Mouse (Mus musculus) intestine, embryonic 15.5 days (tissue): ENCODE measurements around the gene Mtx1. TPM values are rescaled to one million over a fixed set of nuclear protein-coding genes. Genes with fewer than 3 reads are reported as not detected.

Experiments
- ATAC-seq: fragments of 200-750 bp; cut with Nextera tagmentation; 2 replicates; pipeline ENCODE4 v1.8.0; 2017; ENCODE audit warnings: moderate TSS enrichment, moderate library complexity
- H3K27ac ChIP-seq: fragments of 300-500 bp; sonication (generic); 2 replicates; pipeline ENCODE4 v1.5.1; 2015; ENCODE audit warnings: mild to moderate bottlenecking, inconsistent platforms
- H3K27me3 ChIP-seq: fragments of 300-500 bp; sonication (generic); replicated peaks from 2 replicates; pipeline ENCODE4 v1.6.1; 2015; ENCODE audit warnings: inconsistent platforms
- H3K36me3 ChIP-seq: fragments of 300-500 bp; sonication (generic); 2 replicates; pipeline ENCODE4 v1.6.1; 2015; ENCODE audit warnings: inconsistent platforms
- H3K4me1 ChIP-seq: fragments of 300-500 bp; sonication (generic); replicated peaks from 2 replicates; pipeline ENCODE4 v1.6.1; 2015; ENCODE audit warnings: inconsistent platforms
- H3K4me2 ChIP-seq: fragments of 300-500 bp; sonication (generic); replicated peaks from 2 replicates; pipeline ENCODE4 v1.6.1; 2015; ENCODE audit warnings: mild to moderate bottlenecking, inconsistent platforms
- H3K4me3 ChIP-seq: fragments of 300-500 bp; sonication (generic); replicated peaks from 2 replicates; pipeline ENCODE4 v1.5.1; 2015; ENCODE audit warnings: inconsistent platforms
- H3K9ac ChIP-seq: fragments of 300-500 bp; sonication (generic); 2 replicates; pipeline ENCODE4 v1.6.1; 2015; ENCODE audit warnings: inconsistent platforms
- H3K9me3 ChIP-seq: fragments of 300-500 bp; sonication (generic); 2 replicates; pipeline ENCODE4 v1.6.1; 2016; ENCODE audit warnings: inconsistent platforms
- WGBS: fragments of 180-500 bp; shearing (Covaris S2); methylation state at CpG from one replicate; pipeline ENCODE4 v1.1.7; 2015; 5-methylcytosine and 5-hydroxymethylcytosine counted together
- polyA plus RNA-seq: library from polyadenylated mRNA; unstranded; fragments of >200 nt; fragmentation: Nextera tagmentation; extraction: Ambion mirVana; gene quantifications from 2 replicates; pipeline ENCODE4 v1.2.1, GENCODE M21; 2015

Mtx1 gene
- polyA plus RNA-seq, 1 experiment from 2014 or later, result 214 TPM

GRCm38 (mm10) chr3:89209731-89210130 is 17.2 kb downstream of the Mtx1 start:
- Histone ChIP-seq H3K4me3 (no peak overlapping the region), H3K27me3 (no peaks in the 10 kb centered on the region), H3K9me3 (no peaks in the 10 kb centered on the region), H3K27ac (no peak overlapping the region), H3K9ac (no peak overlapping the region), H3K4me1 (peaks cover 8% of the 10 kb centered on the region), H3K4me2 (no peak overlapping the region), H3K36me3 (peaks cover 42% of the 10 kb centered on the region)
- no peak for ATAC-seq
- 88% methylated on average over 7 of the region's 7 CpGs for WGBS

GRCm38 (mm10) chr3:89208736-89209135 is 18.2 kb downstream of the Mtx1 start:
- Histone ChIP-seq H3K9ac (no peak overlapping the region), H3K27ac (no peak overlapping the region), H3K36me3 (peaks cover 45% of the 10 kb centered on the region), H3K4me1 (peaks cover 7% of the 10 kb centered on the region), H3K9me3 (no peaks in the 10 kb centered on the region), H3K27me3 (no peaks in the 10 kb centered on the region), H3K4me2 (no peak overlapping the region), H3K4me3 (no peak overlapping the region)
- 86% methylated on average over 6 of the region's 6 CpGs for WGBS
- no peak for ATAC-seq

GRCm38 (mm10) chr3:89208075-89208657 is 18.7 kb downstream of the Mtx1 start:
- Histone ChIP-seq H3K9me3 (no peaks in the 10 kb centered on the region), H3K36me3 (peaks cover 45% of the 10 kb centered on the region), H3K4me2 (no peak overlapping the region), H3K4me3 (no peak overlapping the region), H3K27ac (no peak overlapping the region), H3K4me1 (peaks cover 10% of the 10 kb centered on the region), H3K9ac (no peak overlapping the region), H3K27me3 (no peaks in the 10 kb centered on the region)
- ATAC-seq, result no peak
- WGBS, result 87% methylated on average over 13 of the region's 13 CpGs

GRCm38 (mm10) chr3:89206695-89207094 is 20.2 kb downstream of the Mtx1 start:
- H3K4me3 ChIP-seq, result no peak overlapping the region

GRCm38 (mm10) chr3:89206079-89206478 is 20.8 kb downstream of the Mtx1 start:
- no peak for ATAC-seq
- Histone ChIP-seq H3K27me3 (no peaks in the 10 kb centered on the region), H3K4me1 (peaks cover 4% of the 10 kb centered on the region), H3K27ac (no peak overlapping the region), H3K4me3 (no peak overlapping the region), H3K36me3 (peaks cover 44% of the 10 kb centered on the region), H3K4me2 (no peak overlapping the region), H3K9me3 (no peaks in the 10 kb centered on the region), H3K9ac (no peak overlapping the region)
- 92% methylated on average over 7 of the region's 7 CpGs for WGBS

More at GRCm38 (mm10) chr3:89206695-89207094, 20.2 kb downstream of the Mtx1 start:
- H3K9ac ChIP-seq, result no peak overlapping the region
- peaks cover 4% of the 10 kb centered on the region for H3K4me1 ChIP-seq
- H3K9me3 ChIP-seq, result no peaks in the 10 kb centered on the region
- H3K27me3 ChIP-seq, result no peaks in the 10 kb centered on the region
- H3K27ac ChIP-seq, result no peak overlapping the region
- H3K36me3 ChIP-seq, result peaks cover 45% of the 10 kb centered on the region
- H3K4me2 ChIP-seq, result no peak overlapping the region
- ATAC-seq, result no peak
- 82% methylated on average over 2 of the region's 2 CpGs for WGBS

- peak overlapping the region; percentile 48 for H3K4me3 ChIP-seq
- ATAC-seq, result peak; percentile 15; the same call in 1 of the 2 replicates
- peaks cover 22% of the 10 kb centered on the region for H3K36me3 ChIP-seq
- H3K9me3 ChIP-seq, result no peaks in the 10 kb centered on the region
- peak overlapping the region; percentile 39 for H3K9ac ChIP-seq
- H3K4me1 ChIP-seq, result peaks cover 4% of the 10 kb centered on the region
- 35% methylated on average over 5 of the region's 5 CpGs for WGBS
- no peaks in the 10 kb centered on the region for H3K27me3 ChIP-seq
- no peak overlapping the region for H3K27ac ChIP-seq
- H3K4me2 ChIP-seq, result peak overlapping the region; percentile 68
These were observed 23.8 kb downstream of the Mtx1 start for GRCm38 (mm10) chr3:89203142-89203514.

- Histone ChIP-seq H3K4me2 (peak within 1 kb of the TSS; percentile 68), H3K36me3 (peaks cover 18% of the 10 kb centered on the region), H3K4me1 (peaks cover 4% of the 10 kb centered on the region), H3K27me3 (no peaks in the 10 kb centered on the region), H3K4me3 (peak within 1 kb of the TSS; percentile 48), H3K27ac (no peak within 1 kb of the TSS), H3K9ac (peak within 1 kb of the TSS; percentile 39), H3K9me3 (no peaks in the 10 kb centered on the region)
- WGBS, result 25% methylated on average over 13 of the region's 13 CpGs
- peak; percentile 92 for ATAC-seq
These were observed 24.4 kb downstream of the Mtx1 start, which contains the start of gene Gba for GRCm38 (mm10) chr3:89202253-89203141. TSS of gene Gba (plus strand) at chr3:89202928.

- H3K4me1 ChIP-seq, result peaks cover 12% of the 10 kb centered on the region
These were observed 27.0 kb downstream of the Mtx1 start for GRCm38 (mm10) chr3:89199839-89200238.

GRCm38 (mm10) chr3:89195979-89196877 is 30.7 kb downstream of the Mtx1 start:
- no peaks in the 10 kb centered on the region for H3K27me3 ChIP-seq
- H3K4me2 ChIP-seq, result peak overlapping the region; percentile 73
- 8% methylated on average over 33 of the region's 33 CpGs for WGBS
- peak overlapping the region; percentile 78 for H3K27ac ChIP-seq
- peak overlapping the region; percentile 58 for H3K9ac ChIP-seq
- H3K4me3 ChIP-seq, result peak overlapping the region; percentile 45
- peak; percentile 98 for ATAC-seq
- peaks cover 8% of the 10 kb centered on the region; the same call in 1 of the 2 replicates for H3K4me1 ChIP-seq
- no peaks in the 10 kb centered on the region for H3K36me3 ChIP-seq
- no peaks in the 10 kb centered on the region for H3K9me3 ChIP-seq

More at GRCm38 (mm10) chr3:89199839-89200238, 27.0 kb downstream of the Mtx1 start:
- Histone ChIP-seq H3K9ac (no peak overlapping the region), H3K4me2 (no peak overlapping the region), H3K4me3 (no peak overlapping the region), H3K27me3 (no peaks in the 10 kb centered on the region), H3K9me3 (no peaks in the 10 kb centered on the region), H3K36me3 (0 out of 2 replicates have a peak, but pooled peaks cover 3% of the 10 kb centered on the region), H3K27ac (no peak overlapping the region)
- ATAC-seq, result no peak
- WGBS, result 78% methylated on average over 3 of the region's 3 CpGs

GRCm38 (mm10) chr3:89193853-89194252 is 33.0 kb downstream of the Mtx1 start:
- Histone ChIP-seq H3K27ac (no peak overlapping the region), H3K4me1 (peaks cover 8% of the 10 kb centered on the region; the same call in 1 of the 2 replicates), H3K27me3 (no peaks in the 10 kb centered on the region), H3K4me2 (no peak overlapping the region), H3K4me3 (no peak overlapping the region), H3K9me3 (no peaks in the 10 kb centered on the region), H3K36me3 (no peaks in the 10 kb centered on the region), H3K9ac (no peak overlapping the region)
- 89% methylated on average over 2 of the region's 2 CpGs for WGBS
- no peak for ATAC-seq

GRCm38 (mm10) chr3:89193351-89193750 is 33.5 kb downstream of the Mtx1 start:
- Histone ChIP-seq H3K27ac (no peak overlapping the region), H3K9me3 (no peaks in the 10 kb centered on the region), H3K36me3 (no peaks in the 10 kb centered on the region), H3K9ac (no peak overlapping the region), H3K27me3 (no peaks in the 10 kb centered on the region), H3K4me3 (no peak overlapping the region), H3K4me1 (peaks cover 8% of the 10 kb centered on the region; the same call in 1 of the 2 replicates), H3K4me2 (no peak overlapping the region)
- ATAC-seq, result no peak
- WGBS, result 71% methylated on average over 1 of the region's 1 CpGs

- Histone ChIP-seq H3K36me3 (no peaks in the 10 kb centered on the region), H3K4me1 (peaks cover 3% of the 10 kb centered on the region; the same call in 1 of the 2 replicates), H3K4me3 (no peak overlapping the region), H3K27me3 (no peaks in the 10 kb centered on the region), H3K9ac (no peak overlapping the region), H3K27ac (no peak overlapping the region), H3K9me3 (no peaks in the 10 kb centered on the region), H3K4me2 (no peak overlapping the region)
- 81% methylated on average over 8 of the region's 8 CpGs for WGBS
- ATAC-seq, result no peak
These were observed 36.5 kb downstream of the Mtx1 start for GRCm38 (mm10) chr3:89190436-89190835.
